ENCODE assay signal across 23 mouse cellular contexts in the genomic region with DNA sequence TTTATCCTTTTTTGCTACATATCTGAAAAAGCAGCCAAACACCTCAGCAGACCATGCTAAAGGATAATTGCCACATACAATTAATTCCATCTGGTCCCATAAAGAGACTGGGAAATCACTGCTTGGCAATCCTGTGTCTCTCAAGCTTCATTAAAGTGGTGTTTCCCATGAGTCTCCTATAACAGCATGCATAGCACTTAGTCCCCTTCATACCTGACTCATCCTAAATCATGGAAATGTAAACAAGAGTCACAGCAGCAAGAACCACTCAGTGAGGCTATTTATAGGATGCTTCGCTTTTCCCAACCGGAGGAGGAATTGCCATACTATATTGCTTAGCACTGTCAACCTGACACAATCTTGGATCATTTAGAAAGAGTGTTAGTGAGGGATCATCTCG.
"Had no signal": no experiment of that assay in that cellular context is flagged by ENCODE, and none has a peak within 500 bp of the region (broad histone marks: within the 10 kb centered on the region; RNA-seq: fewer than 3 reads in every experiment).

No protein-coding gene starts in this region.

- H3K36me3 ChIP-seq: liver, embryonic 13.5 days; liver, embryonic 15.5 days; lung, embryonic 15.5 days; midbrain, embryonic 13.5 days; neural tube, embryonic 13.5 days; stomach, embryonic 15.5 days had no signal

- H3K27ac ChIP-seq: liver, embryonic 13.5 days; liver, embryonic 15.5 days; lung, embryonic 15.5 days; macrophage; midbrain, embryonic 13.5 days; neural tube, embryonic 13.5 days; stomach, embryonic 15.5 days; stomach, postnatal 0 days had no signal

- H3K9ac ChIP-seq: liver, embryonic 13.5 days; liver, embryonic 15.5 days; liver, postnatal 0 days; lung, embryonic 15.5 days; midbrain, embryonic 13.5 days; neural tube, embryonic 13.5 days; stomach, embryonic 15.5 days had no signal

- H3K4me2 ChIP-seq: liver, embryonic 13.5 days; liver, embryonic 15.5 days; lung, embryonic 15.5 days; midbrain, embryonic 11.5 days; midbrain, embryonic 13.5 days; neural tube, embryonic 13.5 days; stomach, embryonic 15.5 days had no signal

- H3K9me3 ChIP-seq: liver, embryonic 13.5 days; liver, embryonic 15.5 days; lung, embryonic 15.5 days; midbrain, embryonic 13.5 days; neural tube, embryonic 13.5 days; stomach, embryonic 15.5 days had no signal

- H3K4me3 ChIP-seq: liver, embryonic 13.5 days; liver, embryonic 15.5 days; lung, embryonic 15.5 days; megakaryocyte, embryonic 14.5 days; midbrain, embryonic 13.5 days; neural tube, embryonic 13.5 days; stomach, embryonic 15.5 days had no signal

- ATAC-seq: liver, postnatal 0 days; lung, postnatal 0 days; midbrain, embryonic 13.5 days; midbrain, embryonic 16.5 days had no signal

- H3K4me1 ChIP-seq: liver, embryonic 13.5 days; liver, embryonic 15.5 days; lung, embryonic 15.5 days; megakaryocyte, embryonic 14.5 days; midbrain, embryonic 13.5 days; neural tube, embryonic 13.5 days; stomach, embryonic 15.5 days had no signal

- H3K27me3 ChIP-seq: liver, embryonic 13.5 days; liver, embryonic 15.5 days; lung, embryonic 15.5 days; midbrain, embryonic 13.5 days; neural tube, embryonic 13.5 days; stomach, embryonic 15.5 days had no signal

- DNase-seq: liver, embryonic 13.5 days; liver, postnatal 0 days; lung, adult 2 months; lung, postnatal 14 days; lung, postnatal 36 days; retina, postnatal 1 day; right cerebral cortex, adult 18-20 months; right cerebral cortex, postnatal 25 days; right cerebral cortex, postnatal 4 days; thymus, adult 2 months; thymus, postnatal 25 days; thymus, postnatal 4 days had no signal
